Mouse (Mus musculus): ENCODE data around the gene Edaradd.
A peak's percentile ranks its signal among the peaks of the same experiment; 100 is the strongest.
"Not testable (repeated sequence)": the region's sequence is repeated elsewhere in the genome, so short reads cannot be mapped to it uniquely, and the experiment has no call there.

Gene Edaradd

GRCm38 (mm10) chr13:12511189-12511965 is 8.9 kb downstream of the Edaradd start:
- no peak for DNase-seq (ENCODE audit: low read depth)

- DNase-seq (ENCODE audit: low read depth): no peak
Measured at GRCm38 (mm10) chr13:12510032-12510431, 10.2 kb downstream of the Edaradd start.

- peak; percentile 76 for DNase-seq (ENCODE audit: low read depth)
Measured at GRCm38 (mm10) chr13:12507426-12507825, 12.8 kb downstream of the Edaradd start.

GRCm38 (mm10) chr13:12505359-12505758 is 14.9 kb downstream of the Edaradd start:
- no peak for DNase-seq (ENCODE audit: low read depth)

GRCm38 (mm10) chr13:12503238-12503751 is 16.9 kb downstream of the Edaradd start:
- no peak for DNase-seq (ENCODE audit: low read depth)

- no peak for DNase-seq (ENCODE audit: low read depth)
Measured at GRCm38 (mm10) chr13:12502665-12503237, 17.5 kb downstream of the Edaradd start.

GRCm38 (mm10) chr13:12499107-12499506 is 21.1 kb downstream of the Edaradd start:
- no peak for DNase-seq (ENCODE audit: low read depth)

- DNase-seq (ENCODE audit: low read depth): no peak
Measured at GRCm38 (mm10) chr13:12497809-12498208, 22.4 kb downstream of the Edaradd start.

GRCm38 (mm10) chr13:12494750-12495149 is 25.5 kb downstream of the Edaradd start:
- no peak for DNase-seq (ENCODE audit: low read depth)

- no peak for DNase-seq (ENCODE audit: low read depth)
Measured at GRCm38 (mm10) chr13:12492515-12492914, 27.7 kb downstream of the Edaradd start.

- DNase-seq (ENCODE audit: low read depth): no peak
Measured at GRCm38 (mm10) chr13:12485640-12486039, 34.6 kb downstream of the Edaradd start.

- no peak for DNase-seq (ENCODE audit: low read depth)
Measured at GRCm38 (mm10) chr13:12485197-12485596, 35.0 kb downstream of the Edaradd start.

GRCm38 (mm10) chr13:12479802-12480201 is 40.4 kb downstream of the Edaradd start:
- DNase-seq (ENCODE audit: low read depth): no peak

- no peak for DNase-seq (ENCODE audit: low read depth)
Measured at GRCm38 (mm10) chr13:12478301-12478700, 41.9 kb downstream of the Edaradd start.

GRCm38 (mm10) chr13:12476886-12477285 is 43.4 kb downstream of the Edaradd start:
- no peak for DNase-seq (ENCODE audit: low read depth)

GRCm38 (mm10) chr13:12475239-12475638 is 45.0 kb downstream of the Edaradd start:
- DNase-seq (ENCODE audit: low read depth): peak; percentile 37

GRCm38 (mm10) chr13:12473724-12474378 is 46.4 kb downstream of the Edaradd start:
- peak; percentile 88 for DNase-seq (ENCODE audit: low read depth)

GRCm38 (mm10) chr13:12468488-12468887 is 51.8 kb downstream of the Edaradd start:
- DNase-seq (ENCODE audit: low read depth): no peak

- no peak for DNase-seq (ENCODE audit: low read depth)
Measured at GRCm38 (mm10) chr13:12464844-12465243, 55.4 kb downstream of the Edaradd start, which contains the start of gene Lgals8. Lgals8 (minus strand) TSS chr13:12464944.

GRCm38 (mm10) chr13:12464159-12464558 is 56.1 kb downstream of the Edaradd start:
- not testable (repeated sequence) for DNase-seq (ENCODE audit: low read depth)

GRCm38 (mm10) chr13:12462623-12463022 is 57.6 kb downstream of the Edaradd start:
- DNase-seq (ENCODE audit: low read depth): no peak

- no peak for DNase-seq (ENCODE audit: low read depth)
Measured at GRCm38 (mm10) chr13:12461730-12462119, 58.5 kb downstream of the Edaradd start.

Measured in naive thymus-derived CD4-positive, alpha-beta T cell, adult 2 months (primary cell).